Mouse (Mus musculus): ENCODE data around the gene Edn3. TPM values are rescaled to one million over a fixed set of nuclear protein-coding genes. Genes with fewer than 3 reads are reported as not detected.

The Edn3 gene
- polyA plus RNA-seq, 1 experiment from 2014 or later: 7.0 TPM

DNA sequence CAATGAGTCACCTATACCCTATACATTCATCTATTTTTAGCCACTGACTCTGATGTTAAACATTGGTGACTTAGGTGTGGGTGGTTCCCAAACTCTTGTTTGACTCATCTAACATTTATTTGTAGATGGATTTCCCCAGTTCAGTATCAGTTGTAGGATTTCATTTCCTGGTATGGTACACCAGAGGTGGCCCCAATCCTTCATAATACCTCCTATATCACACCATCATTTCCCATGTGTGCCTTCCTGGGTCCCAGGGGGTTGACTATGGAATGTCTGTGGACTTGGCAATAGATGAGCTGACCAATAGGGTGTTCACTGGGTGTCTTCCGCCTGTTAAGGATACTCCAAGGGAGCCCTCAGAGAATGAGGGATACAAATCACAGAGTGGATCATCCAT lies 7.2 kb upstream of the Edn3 start:
- DNase-seq (ENCODE audit: low spot score) (no peak), ATAC-seq (ENCODE audit: insufficient read depth, low FRiP score, low TSS enrichment) (no peak)
- H3K9ac ChIP-seq (ENCODE audit: low read length): no peak overlapping the region
- no peaks in the 10 kb centered on the region for H3K9me3 ChIP-seq (ENCODE audit: control insufficient read depth, low read length)
- no peaks in the 10 kb centered on the region for H3K27me3 ChIP-seq (ENCODE audit: control insufficient read depth, insufficient read depth, low read length)
- no peak overlapping the region for H3K27ac ChIP-seq (ENCODE audit: low read depth, low read length)
- no peaks in the 10 kb centered on the region for H3K36me3 ChIP-seq (ENCODE audit: control insufficient read depth, insufficient read depth, low read length)
- no peak overlapping the region for H3K4me3 ChIP-seq (ENCODE audit: low read depth, low read length)
- H3K4me1 ChIP-seq (ENCODE audit: control insufficient read depth, insufficient read depth, low read length): no peaks in the 10 kb centered on the region
- H3K4me2 ChIP-seq (ENCODE audit: low read depth): no peak overlapping the region
- 91% methylated on average over 1 of the region's 1 CpGs for WGBS

GRCm38 (mm10) chr2:174754231-174754630 lies 6.2 kb upstream of the Edn3 start:
- 75% methylated on average over 1 of the region's 1 CpGs for WGBS

DNA sequence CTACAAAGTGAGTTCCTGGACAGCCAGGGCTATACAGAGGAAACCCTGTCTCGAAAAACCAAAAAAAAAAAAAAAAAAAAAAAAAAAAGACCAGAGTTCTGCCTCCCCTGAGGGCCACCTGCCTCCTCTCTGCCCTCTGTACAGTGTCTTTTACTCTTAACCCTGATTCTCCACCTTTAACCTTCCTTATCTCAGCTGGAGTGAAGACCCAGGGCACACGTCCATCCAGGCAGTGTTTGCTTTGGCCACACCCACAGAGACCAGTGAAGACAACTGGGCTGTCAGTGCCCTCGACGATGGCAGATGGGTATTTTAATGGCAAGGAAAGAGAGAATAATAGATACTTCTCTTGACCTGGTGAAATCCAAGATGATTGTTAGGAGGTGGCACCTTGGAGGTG lies 1.2 kb upstream of the Edn3 start:
- Histone ChIP-seq H3K4me1 (ENCODE audit: control insufficient read depth, insufficient read depth, low read length) (no peaks in the 10 kb centered on the region; the same call in 1 of the 2 replicates), H3K9me3 (ENCODE audit: control insufficient read depth, low read length) (no peaks in the 10 kb centered on the region), H3K9ac (ENCODE audit: low read length) (no peak overlapping the region), H3K36me3 (ENCODE audit: control insufficient read depth, insufficient read depth, low read length) (no peaks in the 10 kb centered on the region), H3K27me3 (ENCODE audit: control insufficient read depth, insufficient read depth, low read length) (no peaks in the 10 kb centered on the region), H3K4me2 (ENCODE audit: low read depth) (no peak overlapping the region), H3K4me3 (ENCODE audit: low read depth, low read length) (no peak overlapping the region), H3K27ac (ENCODE audit: low read depth, low read length) (no peak overlapping the region)
- ATAC-seq (ENCODE audit: insufficient read depth, low FRiP score, low TSS enrichment) (no peak), DNase-seq (ENCODE audit: low spot score) (no peak)
- WGBS: 94% methylated on average over 4 of the region's 4 CpGs

More at GRCm38 (mm10) chr2:174754231-174754630, 6.2 kb upstream of the Edn3 start:
- no peak for DNase-seq (ENCODE audit: low spot score)
- no peak for ATAC-seq (ENCODE audit: insufficient read depth, low FRiP score, low TSS enrichment)
- no peak overlapping the region for H3K4me2 ChIP-seq (ENCODE audit: low read depth)
- H3K9me3 ChIP-seq (ENCODE audit: control insufficient read depth, low read length): no peaks in the 10 kb centered on the region
- H3K4me3 ChIP-seq (ENCODE audit: low read depth, low read length): no peak overlapping the region
- no peaks in the 10 kb centered on the region for H3K27me3 ChIP-seq (ENCODE audit: control insufficient read depth, insufficient read depth, low read length)
- no peaks in the 10 kb centered on the region for H3K4me1 ChIP-seq (ENCODE audit: control insufficient read depth, insufficient read depth, low read length)
- no peak overlapping the region for H3K27ac ChIP-seq (ENCODE audit: low read depth, low read length)
- H3K36me3 ChIP-seq (ENCODE audit: control insufficient read depth, insufficient read depth, low read length): no peaks in the 10 kb centered on the region
- H3K9ac ChIP-seq (ENCODE audit: low read length): no peak overlapping the region

GRCm38 (mm10) chr2:174761452-174762101 lies 1.2 kb downstream of the Edn3 start:
- no peak for ATAC-seq (ENCODE audit: insufficient read depth, low FRiP score, low TSS enrichment)
- H3K4me3 ChIP-seq (ENCODE audit: low read depth, low read length): no peak overlapping the region
- no peaks in the 10 kb centered on the region for H3K36me3 ChIP-seq (ENCODE audit: control insufficient read depth, insufficient read depth, low read length)
- no peak overlapping the region for H3K9ac ChIP-seq (ENCODE audit: low read length)
- H3K4me1 ChIP-seq (ENCODE audit: control insufficient read depth, insufficient read depth, low read length): no peaks in the 10 kb centered on the region; the same call in 1 of the 2 replicates
- DNase-seq (ENCODE audit: low spot score): no peak
- H3K27me3 ChIP-seq (ENCODE audit: control insufficient read depth, insufficient read depth, low read length): no peaks in the 10 kb centered on the region
- 55% methylated on average over 6 of the region's 6 CpGs for WGBS
- H3K27ac ChIP-seq (ENCODE audit: low read depth, low read length): no peak overlapping the region
- no peaks in the 10 kb centered on the region for H3K9me3 ChIP-seq (ENCODE audit: control insufficient read depth, low read length)
- peak overlapping the region; percentile 88 for H3K4me2 ChIP-seq (ENCODE audit: low read depth)

- H3K4me3 ChIP-seq (ENCODE audit: low read depth, low read length): no peak overlapping the region
- DNase-seq (ENCODE audit: low spot score) (no peak), ATAC-seq (ENCODE audit: insufficient read depth, low FRiP score, low TSS enrichment) (no peak)
- no peaks in the 10 kb centered on the region; the same call in 1 of the 2 replicates for H3K4me1 ChIP-seq (ENCODE audit: control insufficient read depth, insufficient read depth, low read length)
- no peak overlapping the region for H3K27ac ChIP-seq (ENCODE audit: low read depth, low read length)
- 89% methylated on average over 2 of the region's 2 CpGs for WGBS
- H3K9ac ChIP-seq (ENCODE audit: low read length): no peak overlapping the region
- H3K4me2 ChIP-seq (ENCODE audit: low read depth): no peak overlapping the region
- H3K27me3 ChIP-seq (ENCODE audit: control insufficient read depth, insufficient read depth, low read length): no peaks in the 10 kb centered on the region
- H3K9me3 ChIP-seq (ENCODE audit: control insufficient read depth, low read length): no peaks in the 10 kb centered on the region
- no peaks in the 10 kb centered on the region for H3K36me3 ChIP-seq (ENCODE audit: control insufficient read depth, insufficient read depth, low read length)
Measured at GRCm38 (mm10) chr2:174762310-174762709, 1.9 kb downstream of the Edn3 start.

DNA sequence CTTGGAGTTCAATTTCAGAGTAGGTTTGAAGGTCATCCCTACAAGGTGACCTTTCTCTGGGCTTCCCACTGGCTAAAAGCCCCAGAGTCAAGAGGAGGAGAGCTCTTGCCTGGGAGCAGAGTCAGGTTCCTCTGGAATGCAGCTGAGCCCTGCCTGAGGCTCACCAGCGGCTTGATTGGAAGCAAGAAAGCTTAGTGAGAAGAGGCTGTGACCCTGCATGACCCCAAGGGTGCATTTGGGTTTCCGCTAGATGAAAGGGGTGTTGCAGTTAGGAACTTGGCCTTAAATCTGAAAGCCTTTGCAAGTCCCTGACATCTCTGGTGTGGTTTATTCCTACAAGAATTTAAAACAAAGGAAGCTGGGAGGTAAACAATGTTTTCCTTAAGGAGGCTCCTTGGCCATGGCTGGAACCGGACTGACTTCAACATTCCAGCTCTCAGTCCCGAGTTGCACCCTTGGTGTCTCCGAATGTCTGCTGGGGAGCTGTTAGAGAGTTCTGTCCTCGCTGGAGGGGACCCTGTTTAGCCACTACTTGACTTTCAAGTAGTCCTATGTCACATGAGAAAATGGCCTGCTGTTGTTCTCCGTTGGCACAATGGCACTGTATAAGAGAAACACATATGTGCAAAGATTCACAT lies 8.6 kb downstream of the Edn3 start:
- ATAC-seq (ENCODE audit: insufficient read depth, low FRiP score, low TSS enrichment) (no peak), DNase-seq (ENCODE audit: low spot score) (no peak)
- Histone ChIP-seq H3K27ac (ENCODE audit: low read depth, low read length) (no peak overlapping the region), H3K36me3 (ENCODE audit: control insufficient read depth, insufficient read depth, low read length) (no peaks in the 10 kb centered on the region), H3K4me1 (ENCODE audit: control insufficient read depth, insufficient read depth, low read length) (no peaks in the 10 kb centered on the region), H3K4me3 (ENCODE audit: low read depth, low read length) (no peak overlapping the region), H3K9me3 (ENCODE audit: control insufficient read depth, low read length) (no peaks in the 10 kb centered on the region), H3K27me3 (ENCODE audit: control insufficient read depth, insufficient read depth, low read length) (no peaks in the 10 kb centered on the region), H3K9ac (ENCODE audit: low read length) (no peak overlapping the region), H3K4me2 (ENCODE audit: low read depth) (no peak overlapping the region)
- 55% methylated on average over 7 of the region's 7 CpGs for whole genome bisulfite sequencing

- Histone ChIP-seq H3K4me2 (ENCODE audit: low read depth) (no peak overlapping the region), H3K36me3 (ENCODE audit: control insufficient read depth, insufficient read depth, low read length) (no peaks in the 10 kb centered on the region), H3K4me1 (ENCODE audit: control insufficient read depth, insufficient read depth, low read length) (no peaks in the 10 kb centered on the region), H3K4me3 (ENCODE audit: low read depth, low read length) (no peak overlapping the region), H3K9ac (ENCODE audit: low read length) (no peak overlapping the region), H3K27me3 (ENCODE audit: control insufficient read depth, insufficient read depth, low read length) (no peaks in the 10 kb centered on the region), H3K9me3 (ENCODE audit: control insufficient read depth, low read length) (no peaks in the 10 kb centered on the region), H3K27ac (ENCODE audit: low read depth, low read length) (no peak overlapping the region)
- WGBS: 72% methylated on average over 10 of the region's 10 CpGs
- DNase-seq (ENCODE audit: low spot score) (no peak), ATAC-seq (ENCODE audit: insufficient read depth, low FRiP score, low TSS enrichment) (no peak)
Measured at GRCm38 (mm10) chr2:174774177-174775111, 14.0 kb downstream of the Edn3 start.

GRCm38 (mm10) chr2:174782016-174782415 lies 21.6 kb downstream of the Edn3 start:
- DNase-seq (ENCODE audit: low spot score) (no peak), ATAC-seq (ENCODE audit: insufficient read depth, low FRiP score, low TSS enrichment) (no peak)
- H3K27me3 ChIP-seq (ENCODE audit: control insufficient read depth, insufficient read depth, low read length): no peaks in the 10 kb centered on the region
- no peak overlapping the region for H3K27ac ChIP-seq (ENCODE audit: low read depth, low read length)
- H3K4me3 ChIP-seq (ENCODE audit: low read depth, low read length): no peak overlapping the region
- H3K4me2 ChIP-seq (ENCODE audit: low read depth): no peak overlapping the region
- H3K4me1 ChIP-seq (ENCODE audit: control insufficient read depth, insufficient read depth, low read length): no peaks in the 10 kb centered on the region
- WGBS: 71% methylated on average over 4 of the region's 4 CpGs
- no peak overlapping the region for H3K9ac ChIP-seq (ENCODE audit: low read length)
- H3K36me3 ChIP-seq (ENCODE audit: control insufficient read depth, insufficient read depth, low read length): no peaks in the 10 kb centered on the region
- H3K9me3 ChIP-seq (ENCODE audit: control insufficient read depth, low read length): no peaks in the 10 kb centered on the region
